Mouse (Mus musculus) E14TG2a.4 (cell line): ENCODE measurements around the gene Icmt.

Source experiments
- CTCF ChIP-seq: conservative IDR thresholded peaks from 2 replicates; pipeline ENCODE4 v1.5.1; 2014; ENCODE audit warnings: low read length
- NANOG ChIP-seq: IDR thresholded peaks from 2 replicates; pipeline ENCODE4 v1.6.1; 2014; ENCODE audit warnings: borderline replicate concordance, low read length, mixed read lengths
- POU5F1 ChIP-seq: IDR thresholded peaks from 2 replicates; pipeline ENCODE4 v1.6.1; 2014; ENCODE audit warnings: low read length, borderline replicate concordance

DNA sequence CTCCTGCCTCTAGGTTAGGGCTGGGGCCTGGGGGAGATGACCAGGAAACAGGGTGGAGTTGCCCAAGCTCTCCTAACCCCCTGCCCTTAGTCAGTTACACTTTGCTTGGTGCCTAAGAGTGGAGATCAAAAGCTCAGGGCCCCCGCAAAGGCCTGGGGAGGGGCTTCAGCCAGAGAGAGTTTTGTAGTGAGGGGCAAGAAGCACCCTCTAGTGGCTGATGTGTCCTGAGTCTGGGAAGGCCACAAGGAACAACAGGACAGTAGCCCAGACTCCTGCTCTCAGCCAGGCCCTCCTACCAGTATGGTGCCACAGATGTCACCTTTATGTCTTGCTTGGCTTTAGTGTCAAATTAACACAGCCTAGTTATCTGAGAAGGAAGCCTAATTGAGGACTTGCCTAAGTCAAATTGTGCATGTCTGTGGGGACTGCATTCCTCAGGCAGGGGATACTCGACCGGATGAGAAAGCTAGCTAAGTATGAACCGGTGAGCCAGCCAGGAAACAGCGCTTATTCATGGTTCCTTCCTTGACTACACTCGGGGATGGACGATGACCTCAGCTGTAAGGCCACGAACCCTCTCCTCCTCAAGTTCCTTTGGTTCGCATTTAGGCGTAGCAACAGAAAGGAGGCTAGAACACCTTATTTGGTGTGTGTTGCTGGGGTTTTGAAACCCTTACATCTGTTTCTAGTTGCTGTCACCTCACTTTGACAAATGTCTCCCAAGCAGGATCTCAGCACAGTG lies 2.7 kb upstream of the Icmt start:
- TF ChIP-seq CTCF = peak; percentile 47
- no peak for TF ChIP-seq NANOG
- TF ChIP-seq POU5F1 = no peak
